Mouse (Mus musculus) liver, embryonic 11.5 days (tissue): ENCODE data around the gene Gpatch3. TPM values are rescaled to one million over a fixed set of nuclear protein-coding genes. Genes with fewer than 3 reads are reported as not detected.
A peak's percentile ranks its signal among the peaks of the same experiment; 100 is the strongest.

Experiments
- ATAC-seq: fragments of 200-750 bp; cut with Nextera tagmentation; replicated peaks from 2 replicates; pipeline ENCODE4 v1.8.0; 2017; ENCODE audit warnings: moderate number of reproducible peaks, mild to moderate bottlenecking, moderate TSS enrichment, moderate library complexity; ENCODE audit not compliant: low FRiP score
- DNase-seq: peaks from one replicate; pipeline ENCODE4 v3.0.0-alpha.2; 2017; ENCODE audit warnings: low spot score
- H3K27ac ChIP-seq: fragments of 300-500 bp; sonication (generic); 2 replicates; pipeline ENCODE4 v1.5.1; 2014; ENCODE audit warnings: mild to moderate bottlenecking, low read depth, low read length, control low read depth
- H3K27me3 ChIP-seq: fragments of 300-500 bp; sonication (generic); replicated peaks from 2 replicates; pipeline ENCODE4 v1.6.1; 2014; ENCODE audit warnings: low read length, mixed read lengths; ENCODE audit not compliant: control insufficient read depth, insufficient read depth
- H3K36me3 ChIP-seq: fragments of 300-500 bp; sonication (generic); 2 replicates; pipeline ENCODE4 v1.6.1; 2014; ENCODE audit warnings: mild to moderate bottlenecking, low read length, moderate library complexity, mixed read lengths; ENCODE audit not compliant: control insufficient read depth, insufficient read depth
- H3K4me1 ChIP-seq: fragments of 300-500 bp; sonication (generic); replicated peaks from 2 replicates; pipeline ENCODE4 v1.6.1; 2014; ENCODE audit warnings: low read length, mixed read lengths; ENCODE audit not compliant: control insufficient read depth, insufficient read depth
- H3K4me2 ChIP-seq: fragments of 300-500 bp; sonication (generic); 2 replicates; pipeline ENCODE4 v1.6.1; 2014; ENCODE audit warnings: mild to moderate bottlenecking, control low read depth, moderate library complexity
- H3K4me3 ChIP-seq: fragments of 300-500 bp; sonication (generic); 2 replicates; pipeline ENCODE4 v1.5.1; 2014; ENCODE audit warnings: low read depth, low read length, control low read depth
- H3K9ac ChIP-seq: fragments of 300-500 bp; sonication (generic); 2 replicates; pipeline ENCODE4 v1.6.1; 2014; ENCODE audit warnings: low read depth, low read length, control low read depth
- H3K9me3 ChIP-seq: fragments of 300-500 bp; sonication (generic); 2 replicates; pipeline ENCODE4 v1.6.1; 2016; ENCODE audit warnings: low read length, inconsistent platforms, mixed read lengths; ENCODE audit not compliant: control insufficient read depth
- WGBS: fragments of 180-500 bp; shearing (Covaris S2); extraction: QIAGEN DNeasy Blood & Tissue Kit; methylation state at CpG from one replicate; pipeline ENCODE4 v1.1.7; 2014; 5-methylcytosine and 5-hydroxymethylcytosine counted together
- polyA plus RNA-seq: library from polyadenylated mRNA; unstranded; fragments of >200 nt; fragmentation: Nextera tagmentation; extraction: Ambion mirVana; gene quantifications from 2 replicates; pipeline ENCODE4 v1.2.1, GENCODE M21; 2014

Gpatch3 gene
- polyA plus RNA-seq, 1 experiment from 2014 or later = 8.7 TPM

DNA sequence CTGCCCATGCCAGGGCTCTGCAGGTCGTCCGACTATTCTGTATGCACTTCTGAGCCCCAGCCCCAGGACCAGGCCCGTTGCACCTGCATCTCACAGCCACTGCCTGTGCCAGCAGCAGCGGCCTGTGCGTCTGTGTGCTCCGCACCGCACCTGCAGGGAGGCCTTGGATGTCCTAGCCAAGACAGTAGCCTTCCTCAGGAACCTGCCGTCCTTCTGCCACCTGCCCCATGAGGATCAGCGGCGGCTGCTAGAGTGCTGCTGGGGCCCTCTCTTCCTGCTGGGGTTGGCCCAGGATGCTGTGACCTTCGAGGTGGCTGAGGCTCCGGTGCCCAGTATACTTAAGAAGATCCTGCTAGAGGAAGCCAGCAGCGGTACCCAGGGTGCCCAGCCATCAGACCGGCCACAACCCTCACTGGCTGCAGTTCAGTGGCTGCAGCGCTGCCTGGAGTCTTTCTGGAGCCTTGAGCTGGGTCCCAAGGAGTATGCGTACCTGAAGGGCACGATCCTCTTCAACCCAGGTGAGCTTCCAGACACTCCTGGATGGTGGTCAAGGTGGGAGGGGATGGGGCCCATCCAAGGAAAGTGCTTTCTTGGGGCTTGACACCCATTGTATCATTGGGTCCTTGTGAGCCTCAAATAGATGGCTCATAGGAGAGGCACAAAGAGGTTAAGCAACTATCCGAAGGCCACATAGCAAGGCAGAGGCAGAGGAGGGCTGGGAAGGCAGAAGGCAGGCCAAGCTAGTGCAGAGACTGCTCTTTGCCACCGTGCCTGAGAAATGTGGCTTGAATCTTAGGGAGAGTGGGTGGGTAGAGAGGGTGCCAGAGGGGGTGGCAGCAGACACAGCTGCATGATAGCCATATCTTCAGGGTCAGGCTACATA lies 20.9 kb upstream of the Gpatch3 start:
- H3K27me3 ChIP-seq = peaks cover 4% of the 10 kb centered on the region; the same call in 1 of the 2 replicates
- H3K27ac ChIP-seq = no peak overlapping the region
- no peaks in the 10 kb centered on the region for H3K36me3 ChIP-seq
- no peak overlapping the region; the same call in 1 of the 2 replicates for H3K9ac ChIP-seq
- DNase-seq = no peak
- H3K4me2 ChIP-seq = peak overlapping the region; percentile 43
- WGBS = 55% methylated on average over 19 of the region's 19 CpGs
- no peaks in the 10 kb centered on the region for H3K9me3 ChIP-seq
- H3K4me1 ChIP-seq = peaks cover 13% of the 10 kb centered on the region
- H3K4me3 ChIP-seq = peak overlapping the region; percentile 5; the same call in 1 of the 2 replicates
- no peak for ATAC-seq

DNA sequence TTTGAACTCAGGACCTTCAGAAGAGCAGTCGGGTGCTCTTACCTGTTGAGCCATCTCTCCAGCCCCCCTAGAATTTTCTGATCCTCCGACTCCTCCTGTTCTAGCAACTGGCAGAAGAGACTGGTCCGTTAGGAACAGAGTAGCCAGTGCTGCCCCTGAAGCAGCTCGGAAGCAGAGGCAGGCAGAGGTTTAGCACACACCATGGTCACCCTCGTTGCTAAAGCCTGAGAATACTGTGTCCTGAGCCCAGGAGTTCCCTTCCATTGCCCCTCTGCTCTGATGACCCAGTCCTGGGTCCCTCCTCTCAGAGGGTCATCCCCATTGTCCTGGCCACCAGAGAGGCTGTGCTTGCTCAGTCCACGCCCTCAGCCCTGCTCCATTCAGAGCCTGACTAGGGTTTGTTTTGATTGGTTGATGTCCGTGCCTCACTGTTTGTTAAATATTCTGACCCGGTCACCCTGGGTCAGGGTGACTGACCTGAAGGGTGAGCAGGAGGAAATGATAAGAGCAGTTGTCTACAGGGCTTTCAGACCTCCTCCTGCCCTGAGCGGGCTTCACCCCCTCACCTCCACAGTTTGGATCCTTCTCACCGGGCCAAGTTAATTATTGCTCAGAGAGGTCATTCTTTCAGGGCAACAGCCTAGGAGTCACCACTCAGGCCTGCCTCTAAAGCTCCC lies 17.4 kb upstream of the Gpatch3 start:
- Histone ChIP-seq H3K27ac (0 out of 2 replicates have a peak overlapping the region, but pooled peaks have one; percentile 49), H3K9ac (no peak overlapping the region), H3K27me3 (peaks cover 4% of the 10 kb centered on the region; the same call in 1 of the 2 replicates), H3K4me1 (peaks cover 13% of the 10 kb centered on the region), H3K4me2 (peak overlapping the region; percentile 35; the same call in 1 of the 2 replicates), H3K9me3 (no peaks in the 10 kb centered on the region), H3K36me3 (no peaks in the 10 kb centered on the region), H3K4me3 (no peak overlapping the region)
- DNase-seq = no peak
- WGBS = 42% methylated on average over 10 of the region's 10 CpGs
- peak; percentile 80 for ATAC-seq

DNA sequence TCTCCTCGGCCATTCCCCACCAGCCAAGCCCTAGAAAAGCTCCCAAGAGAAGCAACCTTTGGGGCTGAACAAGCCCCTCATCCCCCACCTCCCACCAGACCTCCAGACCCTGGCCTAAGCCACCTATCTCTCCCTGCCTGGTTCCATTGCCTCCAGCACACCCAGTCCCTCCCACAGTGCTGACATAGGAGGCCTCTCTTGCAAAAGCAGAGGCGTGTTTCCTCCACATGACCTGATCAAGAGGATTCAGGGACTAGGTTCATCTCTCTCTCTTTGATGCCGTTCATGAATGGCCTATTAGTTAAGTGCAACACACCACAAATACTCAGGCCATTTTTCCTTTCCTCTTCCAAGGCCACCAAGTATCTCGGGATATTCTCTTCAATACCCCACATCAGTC lies 14.7 kb upstream of the Gpatch3 start:
- Histone ChIP-seq H3K36me3 (no peaks in the 10 kb centered on the region), H3K27me3 (peaks cover 4% of the 10 kb centered on the region; the same call in 1 of the 2 replicates), H3K4me2 (no peak overlapping the region), H3K9me3 (peaks cover 4% of the 10 kb centered on the region; the same call in 1 of the 2 replicates), H3K27ac (no peak overlapping the region), H3K4me1 (no peaks in the 10 kb centered on the region), H3K4me3 (no peak overlapping the region), H3K9ac (no peak overlapping the region)
- ATAC-seq = no peak
- 63% methylated on average over 4 of the region's 4 CpGs for WGBS
- DNase-seq = no peak

DNA sequence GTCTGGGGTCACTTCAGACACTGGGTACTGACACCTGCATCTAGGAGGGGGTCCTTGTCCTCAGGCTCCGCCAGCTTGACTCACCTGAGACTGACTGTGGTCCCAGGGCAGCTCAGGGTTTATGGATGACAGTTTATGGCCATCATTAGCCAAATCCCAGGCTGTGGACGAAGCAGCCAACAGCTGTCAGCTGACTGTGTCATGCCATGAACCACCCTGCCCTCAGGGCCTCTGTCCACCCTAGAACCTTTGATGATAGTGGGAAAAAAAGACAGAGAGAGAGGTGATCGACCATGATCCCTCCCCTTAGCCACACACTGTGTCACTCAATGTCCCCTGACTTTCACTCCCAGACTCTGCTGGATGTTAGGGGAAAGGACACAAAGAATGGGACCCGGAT lies 12.9 kb upstream of the Gpatch3 start:
- Histone ChIP-seq H3K4me3 (no peak overlapping the region), H3K9ac (no peak overlapping the region), H3K4me1 (no peaks in the 10 kb centered on the region), H3K9me3 (peaks cover 4% of the 10 kb centered on the region; the same call in 1 of the 2 replicates), H3K27ac (no peak overlapping the region), H3K27me3 (no peaks in the 10 kb centered on the region), H3K4me2 (no peak overlapping the region), H3K36me3 (no peaks in the 10 kb centered on the region)
- 78% methylated on average over 4 of the region's 4 CpGs for WGBS
- DNase-seq (no peak), ATAC-seq (no peak)

DNA sequence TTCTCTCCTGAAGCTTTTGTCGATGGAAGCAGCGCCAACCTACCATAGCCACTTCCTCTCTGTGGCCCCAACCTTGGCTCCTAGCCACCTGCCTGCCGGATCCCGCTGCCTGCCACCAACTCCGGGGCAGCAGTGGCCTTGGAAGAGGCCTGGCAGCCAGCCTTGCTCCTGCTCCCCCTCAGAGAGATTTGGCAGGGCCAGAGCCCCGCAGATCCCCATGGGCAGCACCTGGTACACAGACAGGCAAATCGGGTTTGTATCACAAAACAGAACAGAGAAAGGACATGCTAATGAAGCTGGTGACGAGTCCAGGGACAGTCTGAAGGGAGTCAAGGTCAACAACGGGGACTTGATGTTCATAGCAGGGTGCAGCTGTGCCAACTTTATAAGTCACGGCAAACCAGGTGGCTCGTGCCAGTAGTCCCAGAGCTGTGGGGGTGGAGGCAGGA lies 11.4 kb upstream of the Gpatch3 start:
- WGBS = 74% methylated on average over 11 of the region's 11 CpGs

DNA sequence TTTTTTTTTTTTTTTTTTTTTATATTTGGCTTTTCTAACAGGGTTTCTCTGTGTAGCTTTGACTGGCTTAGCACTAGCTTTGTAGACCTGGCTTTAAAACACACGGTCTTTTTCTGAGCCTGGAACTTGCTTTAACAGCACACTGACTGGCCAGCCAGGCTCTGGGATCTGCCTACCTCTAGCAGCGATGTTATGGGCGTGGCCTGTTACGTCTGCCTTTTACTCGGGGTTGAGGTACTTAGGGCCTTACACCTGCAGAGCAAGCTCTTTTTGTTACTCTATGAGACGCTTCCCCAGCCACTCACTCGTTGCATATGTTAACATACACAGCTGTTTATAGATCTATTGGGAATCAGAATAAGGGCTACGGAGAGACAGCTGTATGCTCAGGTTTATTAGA lies 7.3 kb upstream of the Gpatch3 start:
- 31% methylated on average over 8 of the region's 8 CpGs for WGBS
- Histone ChIP-seq H3K4me3 (no peak overlapping the region), H3K27ac (no peak overlapping the region), H3K27me3 (no peaks in the 10 kb centered on the region), H3K4me2 (no peak overlapping the region), H3K9me3 (peaks cover 4% of the 10 kb centered on the region; the same call in 1 of the 2 replicates), H3K4me1 (no peaks in the 10 kb centered on the region), H3K9ac (no peak overlapping the region), H3K36me3 (no peaks in the 10 kb centered on the region)
- DNase-seq (no peak), ATAC-seq (no peak)

More for the DNA sequence above, 11.4 kb upstream of the Gpatch3 start:
- Histone ChIP-seq H3K36me3 (no peaks in the 10 kb centered on the region), H3K4me3 (no peak overlapping the region), H3K27ac (no peak overlapping the region), H3K27me3 (no peaks in the 10 kb centered on the region), H3K4me2 (no peak overlapping the region), H3K9ac (no peak overlapping the region), H3K4me1 (no peaks in the 10 kb centered on the region), H3K9me3 (peaks cover 4% of the 10 kb centered on the region; the same call in 1 of the 2 replicates)
- ATAC-seq (no peak), DNase-seq (no peak)

GRCm38 (mm10) chr4:133569291-133570065 lies 5.1 kb upstream of the Gpatch3 start:
- Histone ChIP-seq H3K9ac (no peak overlapping the region), H3K27ac (no peak overlapping the region), H3K27me3 (no peaks in the 10 kb centered on the region), H3K4me3 (no peak overlapping the region), H3K9me3 (peaks cover 1% of the 10 kb centered on the region; the same call in 1 of the 2 replicates), H3K4me1 (no peaks in the 10 kb centered on the region), H3K4me2 (no peak overlapping the region; the same call in 1 of the 2 replicates), H3K36me3 (no peaks in the 10 kb centered on the region)
- no peak for DNase-seq
- ATAC-seq = no peak
- 79% methylated on average over 10 of the region's 10 CpGs for WGBS

GRCm38 (mm10) chr4:133570066-133570466 lies 4.5 kb upstream of the Gpatch3 start:
- Histone ChIP-seq H3K36me3 (no peaks in the 10 kb centered on the region), H3K27ac (no peak overlapping the region; the same call in 1 of the 2 replicates), H3K4me1 (no peaks in the 10 kb centered on the region), H3K27me3 (no peaks in the 10 kb centered on the region), H3K9ac (no peak overlapping the region), H3K4me2 (no peak overlapping the region; the same call in 1 of the 2 replicates), H3K4me3 (no peak overlapping the region), H3K9me3 (no peaks in the 10 kb centered on the region)
- WGBS = 46% methylated on average over 10 of the region's 10 CpGs
- DNase-seq = no peak
- ATAC-seq = no peak
